Mouse (Mus musculus): ENCODE measurements around the gene Rras2. TPM values are rescaled to one million over a fixed set of nuclear protein-coding genes. Genes with fewer than 3 reads are reported as not detected.

Gene Rras2
- total RNA-seq, 2 experiments from 2014 or later, result 14.3 to 15.3 TPM

GRCm38 (mm10) chr7:114074133-114074532 is 43.4 kb downstream of the Rras2 start:
- DNase-seq (ENCODE audit: low spot score), result no peak

DNA sequence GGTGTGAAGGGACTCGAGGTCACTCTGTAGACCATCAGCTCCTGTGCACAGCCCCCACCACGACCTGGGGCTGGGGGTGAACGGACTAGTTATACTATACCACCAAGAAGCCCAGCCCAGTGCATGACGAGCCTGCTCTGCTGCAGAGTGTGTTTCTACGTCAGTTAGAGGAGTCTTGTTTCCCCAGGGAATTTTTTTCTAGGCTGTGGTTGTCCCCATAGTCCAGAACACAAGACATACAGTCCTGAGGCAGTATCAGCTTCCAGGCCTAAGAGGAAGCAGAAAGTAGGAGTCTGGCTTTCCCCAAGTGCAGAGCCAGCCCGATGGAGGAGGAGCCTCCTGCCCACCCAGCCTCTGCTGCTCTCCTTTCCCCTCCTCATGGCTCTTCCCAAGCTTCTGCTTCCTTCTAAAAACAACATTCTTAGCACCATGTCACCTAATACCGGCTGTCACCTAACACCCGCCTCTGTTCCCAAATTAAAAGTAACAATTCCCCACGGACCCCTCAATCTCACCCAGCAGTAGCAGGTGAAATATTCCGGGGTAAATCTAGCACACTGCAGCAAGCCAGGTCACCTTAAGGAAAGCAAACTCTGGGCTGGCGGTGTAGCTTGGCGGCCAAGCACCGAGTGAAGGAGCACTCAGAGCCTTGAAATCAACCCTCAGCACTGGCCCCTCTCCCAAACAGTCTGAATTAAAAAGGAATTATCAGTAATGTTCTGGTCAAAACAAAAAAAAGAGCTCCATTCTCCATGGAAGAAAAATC is 45.5 kb downstream of the Rras2 start:
- DNase-seq (ENCODE audit: low spot score), result peak; percentile 21

GRCm38 (mm10) chr7:114071395-114071794 is 46.2 kb downstream of the Rras2 start:
- DNase-seq (ENCODE audit: low spot score), result no peak

- no peak for DNase-seq (ENCODE audit: low spot score)
These were observed 47.1 kb downstream of the Rras2 start for GRCm38 (mm10) chr7:114070458-114070840.

DNA sequence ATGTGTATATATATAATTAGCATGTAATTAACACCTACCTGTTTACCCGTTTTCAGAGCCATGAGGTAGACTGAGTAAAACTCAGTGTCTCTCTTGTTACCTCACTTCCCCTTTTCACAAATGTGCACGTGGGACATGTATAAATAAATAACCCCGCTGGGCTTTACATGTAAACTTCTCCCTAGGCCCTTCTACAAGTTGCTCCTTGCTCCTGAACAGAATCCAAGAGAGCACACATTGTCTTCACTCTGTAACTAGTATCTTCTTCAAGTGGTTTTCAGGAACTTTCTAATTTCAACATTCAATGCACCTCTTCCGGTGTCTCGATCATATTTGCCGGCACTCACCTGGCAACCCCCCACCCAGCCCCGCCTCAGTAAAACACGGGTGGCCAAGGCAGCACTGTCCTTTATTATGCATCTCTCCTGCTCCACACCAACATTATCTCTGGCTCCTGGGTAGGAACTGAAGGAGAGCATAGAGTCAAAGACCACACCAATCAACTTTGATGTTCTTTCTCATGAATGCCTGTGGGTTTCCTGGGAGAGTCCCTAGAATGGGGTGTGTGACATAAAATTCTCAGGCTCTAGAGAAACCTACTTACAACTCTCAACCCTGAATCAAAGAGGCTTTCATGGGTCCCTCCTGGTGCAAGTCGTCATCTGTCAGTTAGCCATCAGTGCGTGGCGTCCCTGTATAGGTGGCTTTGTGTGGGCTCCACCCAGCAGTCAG is 47.7 kb downstream of the Rras2 start:
- DNase-seq (ENCODE audit: low spot score), result no peak

DNA sequence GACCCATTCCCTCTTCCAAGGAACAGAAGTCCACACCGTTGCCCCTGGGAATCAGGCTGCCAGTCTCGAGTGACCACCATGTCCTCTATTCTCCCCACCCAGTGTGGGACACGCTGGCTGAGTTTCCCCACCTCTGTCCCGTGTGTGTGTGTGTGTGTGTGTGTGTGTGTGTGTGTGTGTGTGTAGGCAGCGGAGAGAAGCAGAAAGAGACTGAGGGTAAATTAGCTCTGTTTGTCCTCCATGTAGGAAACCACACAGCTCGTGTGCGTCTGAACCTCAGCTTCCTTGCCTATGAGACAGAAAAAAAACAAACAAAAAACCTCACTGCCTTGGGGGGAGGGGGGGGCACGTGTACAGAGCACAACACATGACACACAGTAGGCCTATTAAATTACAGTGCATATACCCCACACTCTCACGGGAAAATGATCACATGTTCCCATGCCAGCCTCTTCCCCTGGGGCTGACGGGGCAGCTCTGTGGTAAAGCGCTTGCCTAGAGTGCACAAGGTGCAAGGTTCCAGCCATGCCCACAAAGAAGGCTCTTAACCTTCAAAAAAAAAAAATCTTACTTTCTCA is 48.5 kb downstream of the Rras2 start:
- DNase-seq (ENCODE audit: low spot score), result no peak

GRCm38 (mm10) chr7:114066529-114067178 is 50.9 kb downstream of the Rras2 start:
- peak; percentile 86 for DNase-seq (ENCODE audit: low spot score)

DNA sequence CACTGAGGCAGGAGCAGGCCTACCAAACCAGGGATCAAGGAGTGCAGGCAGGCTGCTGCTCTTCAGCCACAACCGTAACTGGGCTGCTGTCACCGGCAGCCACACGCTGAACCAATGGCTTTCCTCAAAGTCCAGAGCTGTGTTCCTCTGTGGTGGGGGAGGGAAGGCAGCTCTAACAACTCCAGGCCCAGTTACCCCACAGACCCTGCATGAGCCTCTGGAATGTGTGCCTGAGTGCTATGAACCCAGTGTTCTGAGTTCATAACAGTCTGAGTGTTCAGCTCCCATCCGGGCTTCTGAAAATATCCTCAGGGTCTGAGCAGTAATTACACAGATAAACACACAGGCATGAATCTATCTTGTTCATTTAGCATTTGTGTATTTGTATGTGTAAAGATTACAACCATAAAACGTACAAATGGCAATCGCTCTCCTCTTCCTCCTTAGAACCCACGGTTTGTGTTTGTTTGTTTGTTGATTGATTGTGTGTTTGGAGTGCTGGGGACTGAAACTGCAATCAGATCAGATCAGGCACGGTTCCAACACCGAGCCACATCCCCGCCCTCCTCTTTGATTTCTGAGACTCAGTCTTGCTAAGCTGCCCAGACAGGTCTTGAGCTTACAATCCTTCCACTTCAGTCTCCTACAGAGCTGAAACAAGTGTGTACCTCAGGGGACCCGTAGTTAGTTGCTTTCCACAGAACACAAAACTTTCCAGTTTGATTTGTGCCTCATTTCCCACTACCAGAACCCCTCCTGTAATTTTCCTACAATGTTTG is 52.0 kb downstream of the Rras2 start:
- DNase-seq (ENCODE audit: low spot score), result no peak

GRCm38 (mm10) chr7:114063966-114064365 is 53.6 kb downstream of the Rras2 start:
- DNase-seq (ENCODE audit: low spot score), result no peak

- no peak for DNase-seq (ENCODE audit: low spot score)
These were observed 54.0 kb downstream of the Rras2 start for GRCm38 (mm10) chr7:114063534-114063933.

DNA sequence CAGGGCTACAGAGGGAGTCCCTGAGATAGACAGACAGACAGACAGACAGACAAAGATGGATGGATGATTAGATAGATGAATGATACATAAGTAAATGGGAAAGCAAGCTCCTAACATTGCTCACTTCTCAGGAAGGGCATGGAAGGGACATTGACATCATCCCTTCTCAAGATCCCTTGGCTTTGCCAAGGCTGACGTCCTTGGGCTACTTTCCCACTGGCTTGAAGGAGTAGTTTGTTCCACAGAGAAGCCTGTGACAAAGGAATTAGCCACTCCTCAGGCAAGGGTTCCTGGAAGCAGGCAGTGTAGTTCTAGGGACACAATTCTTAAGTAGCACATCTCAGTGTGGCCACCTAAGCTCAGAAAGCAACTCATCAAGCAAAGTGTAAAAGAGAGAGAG is 55.1 kb downstream of the Rras2 start:
- peak; percentile 58 for DNase-seq (ENCODE audit: low spot score)

GRCm38 (mm10) chr7:114060445-114060844 is 57.1 kb downstream of the Rras2 start:
- no peak for DNase-seq (ENCODE audit: low spot score)

DNA sequence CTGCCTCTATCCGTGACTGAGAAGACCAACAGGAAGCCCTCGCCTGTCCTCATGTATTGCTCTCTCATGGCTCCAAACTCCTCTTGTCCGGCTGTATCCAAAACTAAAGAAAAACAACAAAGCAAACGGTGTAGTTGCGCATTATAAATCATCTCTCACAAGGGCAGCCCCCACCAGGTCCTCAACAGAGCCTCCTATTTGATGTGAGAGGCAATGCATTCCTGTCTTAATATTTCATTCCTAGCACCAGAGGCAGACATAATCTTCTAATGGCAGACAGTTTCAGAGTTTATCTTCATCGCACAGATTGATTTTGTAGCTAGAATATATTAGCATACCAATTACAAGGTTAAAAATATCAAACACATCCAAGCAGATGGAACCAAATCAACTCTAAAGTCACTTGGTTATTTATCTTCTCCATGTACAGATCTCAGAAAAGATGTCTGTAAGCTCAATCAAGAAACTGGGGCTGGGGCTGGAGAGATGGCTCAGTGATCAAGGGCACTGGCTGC is 58.6 kb downstream of the Rras2 start:
- no peak for DNase-seq (ENCODE audit: low spot score)

DNA sequence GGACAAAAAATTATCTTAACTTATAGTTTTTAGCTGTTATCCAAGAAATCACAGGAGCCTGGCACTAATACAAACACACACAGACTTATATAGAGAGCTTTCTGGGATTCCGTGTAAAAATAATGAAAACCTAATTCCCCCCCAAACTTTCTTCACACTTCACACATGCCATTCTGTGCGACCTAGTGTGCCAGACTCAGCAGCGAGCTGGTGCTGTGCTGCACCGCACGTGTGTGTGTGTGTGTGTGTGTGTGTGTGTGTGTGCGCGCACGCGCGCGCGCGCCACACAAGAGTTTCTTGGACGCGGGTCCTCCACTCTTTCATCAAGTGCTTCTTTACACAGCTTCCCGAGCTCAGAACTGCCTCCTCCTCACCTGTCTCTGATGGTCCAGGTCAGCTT is 59.4 kb downstream of the Rras2 start:
- no peak for DNase-seq (ENCODE audit: low spot score)

DNA sequence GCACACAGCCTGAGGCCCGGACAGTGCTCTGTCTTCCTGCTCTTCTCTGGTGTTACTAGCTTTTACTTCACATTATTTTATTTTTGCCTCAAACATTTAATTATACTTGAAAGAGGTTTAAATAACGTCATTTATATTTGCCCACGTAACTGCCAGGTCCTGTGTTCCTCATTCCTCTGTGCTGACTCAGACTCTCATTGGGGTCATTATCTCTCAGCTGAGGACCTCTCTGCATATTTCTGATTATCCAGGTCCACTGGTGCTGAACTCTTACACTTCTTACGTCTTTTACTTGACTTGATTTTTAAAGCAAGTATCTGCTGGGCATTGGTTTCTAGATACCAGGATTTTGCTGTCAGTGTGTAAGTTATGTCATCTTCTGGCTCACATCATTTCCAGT is 63.9 kb downstream of the Rras2 start:
- no peak for DNase-seq (ENCODE audit: low spot score)

- DNase-seq (ENCODE audit: low spot score), result no peak
These were observed 71.8 kb downstream of the Rras2 start for GRCm38 (mm10) chr7:114045814-114046213.

DNA sequence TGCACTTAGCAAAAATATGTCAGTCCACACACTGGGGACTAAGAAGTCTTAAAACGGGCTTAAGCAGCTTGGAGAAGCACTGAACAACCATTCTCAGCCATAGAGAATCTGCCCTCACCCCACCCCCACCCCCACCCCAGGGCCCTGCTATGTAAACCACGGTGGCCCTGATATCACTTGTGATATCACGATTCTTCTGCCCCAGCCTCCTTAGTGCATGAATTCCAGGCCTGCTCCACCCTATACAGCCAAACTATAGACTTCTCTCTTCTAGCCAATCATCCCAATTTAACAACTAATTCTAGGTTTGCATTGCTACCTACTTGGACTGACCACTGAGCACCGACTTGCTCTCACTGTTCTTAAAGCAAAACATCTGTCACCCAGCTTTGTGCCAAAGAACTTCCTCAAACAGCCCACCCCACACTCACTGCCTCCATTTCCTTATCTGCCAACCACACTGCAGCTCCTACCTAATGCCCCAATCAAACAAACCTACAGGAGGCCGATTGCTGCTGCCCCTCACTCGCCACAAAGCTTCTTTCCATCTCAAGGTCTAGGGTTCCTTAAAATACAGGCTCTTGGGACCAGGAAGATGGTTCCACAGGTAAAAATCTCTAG is 73.5 kb downstream of the Rras2 start:
- no peak for DNase-seq (ENCODE audit: low spot score)

DNA sequence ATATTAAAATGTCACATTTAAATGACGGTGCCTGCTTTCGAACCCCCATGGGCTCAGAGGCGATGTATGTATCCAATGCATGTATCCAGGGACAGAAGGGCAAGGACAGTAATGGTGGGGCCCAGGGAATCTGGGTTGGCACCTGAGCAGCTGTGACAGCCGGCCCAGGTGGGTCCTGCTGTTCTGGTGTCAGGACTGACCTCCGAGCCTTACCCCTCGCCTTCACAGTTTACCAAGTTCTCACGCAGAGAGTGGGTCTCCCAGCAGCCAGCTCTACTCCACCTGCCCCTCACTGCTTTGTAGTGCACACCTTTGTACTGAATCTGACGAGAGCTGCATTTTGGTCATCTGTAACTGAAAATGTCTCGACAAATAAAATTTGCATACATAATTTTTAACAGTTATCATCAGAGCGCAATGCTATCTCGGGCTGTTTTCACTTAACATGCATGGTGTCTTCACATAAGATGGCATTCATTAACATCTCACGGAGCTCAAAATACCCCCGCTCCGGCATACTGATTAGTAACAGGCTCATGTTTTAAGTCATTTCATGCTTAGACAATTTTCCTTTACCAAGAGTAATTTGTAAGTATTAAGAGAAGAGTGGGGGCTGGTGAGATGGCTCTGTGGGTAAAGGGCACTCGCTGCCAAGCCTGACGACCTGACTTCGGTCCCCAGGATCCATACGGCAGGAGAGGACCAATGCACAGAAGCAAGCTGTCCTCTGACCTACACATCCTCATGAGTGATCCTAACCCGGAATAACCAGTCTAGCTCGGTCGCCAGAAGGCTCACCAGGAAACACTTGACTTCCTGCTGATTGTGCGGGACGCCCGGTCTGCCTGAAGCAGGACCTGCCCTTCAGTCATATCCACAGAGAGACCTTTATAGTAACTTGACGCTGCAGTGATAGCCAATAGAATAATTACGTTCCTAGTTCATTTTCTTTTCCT is 74.3 kb downstream of the Rras2 start:
- DNase-seq (ENCODE audit: low spot score), result no peak

DNA sequence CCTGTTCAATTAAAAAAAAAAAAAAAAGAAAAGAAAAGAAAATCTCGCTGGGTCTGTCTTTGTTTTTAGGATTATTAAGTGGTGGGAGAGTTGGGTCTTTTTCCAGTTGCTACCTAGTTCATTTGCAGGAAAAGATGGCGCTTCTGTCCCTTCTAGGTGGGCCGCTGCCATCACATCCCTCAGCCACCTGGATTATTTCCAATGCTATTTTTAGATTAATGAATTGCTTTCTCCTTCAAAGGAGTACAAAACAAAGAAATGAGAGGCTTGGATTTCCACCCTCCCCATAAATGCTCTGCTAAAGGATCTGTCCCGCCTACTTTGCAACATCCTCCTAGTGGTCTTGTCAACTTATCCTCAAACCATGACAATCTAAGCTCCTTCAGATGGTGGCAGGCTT is 76.2 kb downstream of the Rras2 start:
- DNase-seq (ENCODE audit: low spot score), result no peak

DNA sequence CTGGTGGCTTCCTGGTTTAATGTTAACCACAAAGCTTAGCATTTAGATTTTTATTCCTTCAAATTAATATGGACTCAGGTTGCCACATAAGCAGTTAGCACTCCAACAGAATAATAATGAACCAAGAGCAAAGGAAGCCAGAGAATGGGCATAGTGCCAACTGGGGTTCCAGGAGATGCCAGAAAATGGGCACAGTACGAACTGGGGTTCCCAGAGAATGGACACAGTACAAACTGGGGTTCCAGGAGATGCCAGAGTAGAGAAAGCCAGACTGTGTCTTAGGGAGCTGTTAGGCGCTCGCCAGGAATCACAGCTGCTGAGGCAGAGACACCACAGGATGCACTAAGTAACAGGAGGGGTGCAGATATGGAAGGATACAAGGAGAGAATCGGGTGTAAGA is 80.3 kb downstream of the Rras2 start:
- no peak for DNase-seq (ENCODE audit: low spot score)

All from gastrocnemius, adult 18-20 months (tissue).